Mouse (Mus musculus): Measurements from ENCODE around the gene Ldha.

GRCm38 (mm10) chr7:46795287-46796205 is 45.7 kb upstream of the Ldha start, which contains the start of the genes Hps5 and Gtf2h1:
- peak; percentile 55; the same call in 1 of the 2 replicates for TF ChIP-seq POLR2A (IDR thresholded peaks at IDR 0.05; ENCODE audit: borderline replicate concordance, control insufficient read depth, low read depth, low read length)
- no peak for TF ChIP-seq CTCF (IDR thresholded peaks at IDR 0.05; ENCODE audit: control insufficient read depth, insufficient read depth, low read length)

Data from bone marrow, adult 2 months (tissue).